Mouse (Mus musculus) brain, adult 2 months (tissue): ENCODE measurements around the gene Pde7b.

Experiments
- DNase-seq: peaks from one replicate; pipeline ENCODE4 v3.0.0; 2011; ENCODE audit warnings: low read depth, low spot score

Gene Pde7b

GRCm38 (mm10) chr10:20435913-20436312, 289.0 kb downstream of the Pde7b start:
- DNase-seq: no peak

DNA sequence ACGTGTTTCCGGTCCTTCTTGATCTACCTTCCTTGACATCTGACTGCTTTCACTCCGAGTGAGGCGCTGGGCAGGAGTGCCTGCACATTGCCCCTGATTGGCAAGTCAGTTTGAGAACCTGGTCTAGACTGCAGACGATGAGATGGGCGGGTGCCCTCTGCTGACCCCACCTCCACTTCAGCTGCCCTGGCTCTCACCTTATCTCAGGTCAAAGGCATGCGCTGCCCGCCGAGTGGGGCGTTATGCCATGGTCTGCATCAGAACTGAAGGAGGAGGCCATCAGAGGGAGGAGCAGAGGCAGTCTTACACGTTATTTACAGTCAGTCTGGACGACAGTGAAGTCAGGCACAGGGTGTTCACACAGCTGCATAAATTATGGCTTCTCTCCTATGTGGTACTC, 293.5 kb downstream of the Pde7b start:
- DNase-seq: no peak

GRCm38 (mm10) chr10:20421299-20421883, 303.5 kb downstream of the Pde7b start:
- DNase-seq: no peak

DNA sequence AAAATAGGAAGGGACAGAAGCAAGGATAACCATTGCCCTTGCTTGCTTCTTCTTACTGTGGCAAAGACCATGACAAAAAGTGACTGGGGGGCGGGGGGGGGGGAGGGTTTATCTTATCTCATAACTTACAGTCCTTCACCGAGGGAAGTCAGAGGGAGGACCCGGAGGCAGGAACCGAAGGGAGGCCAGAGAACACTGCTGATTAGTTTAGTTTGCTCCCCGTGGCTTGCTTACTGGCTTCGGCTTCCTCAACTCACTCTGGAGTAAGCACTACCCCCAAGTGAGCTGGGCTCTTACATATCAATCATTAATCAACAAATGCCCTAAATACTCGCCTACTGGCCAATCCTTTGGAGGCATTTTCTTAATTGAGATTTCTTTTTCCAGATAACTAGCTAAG, 304.6 kb downstream of the Pde7b start:
- DNase-seq: no peak

GRCm38 (mm10) chr10:20418856-20419219, 306.0 kb downstream of the Pde7b start:
- DNase-seq: no peak

GRCm38 (mm10) chr10:20418202-20418855, 306.5 kb downstream of the Pde7b start:
- DNase-seq: no peak

DNA sequence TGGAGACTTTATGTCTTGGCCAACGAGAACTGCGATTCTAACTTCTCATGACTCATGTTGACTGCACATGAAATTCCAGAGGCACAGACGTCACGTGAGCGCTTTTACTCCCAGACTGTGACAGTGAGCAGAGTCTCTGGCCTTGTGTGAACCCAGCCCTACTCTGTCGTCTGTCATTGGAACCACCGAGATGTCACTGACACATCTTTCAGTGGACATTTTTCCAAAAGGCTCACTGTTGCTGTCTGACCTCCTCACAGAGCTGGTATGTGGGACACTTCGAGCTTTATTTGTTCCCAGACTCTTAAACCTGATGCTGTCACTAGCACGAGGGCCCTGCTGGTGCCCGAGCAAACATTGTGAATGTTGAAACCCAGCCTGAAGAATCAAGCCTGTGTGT, 315.7 kb downstream of the Pde7b start:
- peak; percentile 18 for DNase-seq

GRCm38 (mm10) chr10:20408336-20408735, 316.5 kb downstream of the Pde7b start:
- no peak for DNase-seq

- DNase-seq: peak; percentile 68
Measured at GRCm38 (mm10) chr10:20405471-20405870, 319.4 kb downstream of the Pde7b start.

DNA sequence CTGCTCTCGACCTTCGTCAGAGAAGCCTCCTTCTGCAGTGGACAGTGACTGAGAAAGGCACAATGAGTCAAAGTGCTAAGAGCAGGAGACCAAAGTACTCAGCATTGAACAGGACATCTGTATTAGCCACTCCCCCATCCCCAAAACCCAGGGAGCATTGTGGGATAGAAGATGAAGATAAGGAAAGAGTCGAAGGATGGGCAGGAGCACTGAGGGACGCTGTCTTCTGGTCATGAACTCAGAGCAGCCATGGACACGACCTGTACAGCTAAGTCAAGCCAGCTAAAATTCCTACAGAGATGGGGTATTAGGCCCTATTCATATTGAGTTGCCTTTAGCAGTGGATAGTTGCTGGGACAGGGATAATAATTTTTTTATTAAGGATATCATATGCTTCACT, 321.9 kb downstream of the Pde7b start:
- no peak for DNase-seq

- DNase-seq: no peak
Measured at GRCm38 (mm10) chr10:20400406-20400805, 324.5 kb downstream of the Pde7b start.

DNA sequence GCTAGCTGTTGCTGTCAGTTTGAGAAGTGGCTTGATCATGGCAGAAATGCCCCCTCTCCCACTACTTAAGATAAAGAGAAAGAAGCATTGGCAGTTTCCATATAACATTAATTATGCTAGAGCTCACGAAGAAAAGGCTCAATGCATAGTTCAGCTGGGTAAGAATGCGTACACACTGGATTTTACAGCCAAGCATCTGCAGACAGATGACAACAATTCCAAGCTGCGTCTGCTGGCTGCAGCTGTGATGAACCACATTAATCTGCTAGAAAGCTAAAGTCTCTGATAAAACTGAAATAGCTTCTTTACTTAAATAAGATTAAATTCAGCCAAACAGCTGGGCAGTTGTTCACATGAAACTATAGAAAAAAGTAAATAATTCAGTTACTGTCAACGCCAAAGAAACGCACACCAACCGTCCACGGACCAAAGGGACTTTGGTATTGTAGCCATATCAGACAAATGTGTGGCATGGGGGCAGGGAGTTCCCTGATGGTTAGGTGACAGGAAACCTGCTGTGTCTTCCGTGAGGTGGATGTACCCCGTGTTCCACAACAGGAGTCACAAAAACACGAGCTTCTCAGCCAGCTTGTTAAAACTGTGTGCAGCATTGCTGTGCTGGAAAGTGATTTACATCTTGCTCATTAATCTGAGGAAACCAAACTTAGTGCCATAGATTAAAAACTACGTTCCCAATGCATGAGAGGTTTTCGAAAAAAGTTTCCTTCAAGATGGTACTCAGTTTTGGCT, 326.1 kb downstream of the Pde7b start:
- DNase-seq: no peak

- peak; percentile 38 for DNase-seq
Measured at GRCm38 (mm10) chr10:20398224-20398623, 326.7 kb downstream of the Pde7b start.

DNA sequence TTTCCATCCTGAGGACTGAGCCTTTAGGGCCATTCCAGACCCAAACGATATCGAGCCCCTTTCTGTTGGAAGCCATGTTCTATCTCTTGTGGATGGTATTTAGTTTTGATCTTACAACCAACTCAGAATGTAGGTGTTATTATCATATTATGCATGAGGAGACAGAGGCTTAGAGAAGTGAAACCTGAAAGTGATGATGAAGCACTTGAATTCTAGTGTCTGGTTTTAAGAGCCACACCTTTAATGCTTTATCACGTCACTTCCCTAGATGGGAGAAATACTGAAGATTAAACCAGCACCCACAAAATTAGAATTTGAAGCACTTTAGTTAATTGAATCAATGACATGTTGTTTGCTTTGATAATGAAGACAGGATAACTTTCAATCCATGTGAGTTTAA, 329.1 kb downstream of the Pde7b start:
- no peak for DNase-seq

GRCm38 (mm10) chr10:20394815-20395214, 330.1 kb downstream of the Pde7b start:
- DNase-seq: no peak

DNA sequence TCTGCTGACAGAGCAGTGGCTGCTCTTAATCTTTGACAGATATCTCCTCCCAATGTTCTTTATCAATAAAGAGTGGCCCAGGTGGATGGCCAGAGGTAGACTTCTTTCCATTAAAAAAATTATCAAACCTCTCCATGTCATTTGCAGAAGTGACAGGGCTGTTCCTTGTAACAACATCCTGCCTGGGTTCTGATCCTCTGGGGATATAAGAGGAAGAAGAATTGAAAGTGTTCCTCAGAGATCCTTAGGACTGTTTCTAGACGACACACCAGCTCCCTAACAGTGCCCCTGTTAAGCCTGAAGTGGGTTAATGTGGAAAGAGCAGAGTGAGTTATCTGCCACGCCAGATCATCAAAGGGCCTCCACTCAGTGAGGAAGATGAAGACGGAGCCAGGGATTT, 334.3 kb downstream of the Pde7b start:
- DNase-seq: no peak

DNA sequence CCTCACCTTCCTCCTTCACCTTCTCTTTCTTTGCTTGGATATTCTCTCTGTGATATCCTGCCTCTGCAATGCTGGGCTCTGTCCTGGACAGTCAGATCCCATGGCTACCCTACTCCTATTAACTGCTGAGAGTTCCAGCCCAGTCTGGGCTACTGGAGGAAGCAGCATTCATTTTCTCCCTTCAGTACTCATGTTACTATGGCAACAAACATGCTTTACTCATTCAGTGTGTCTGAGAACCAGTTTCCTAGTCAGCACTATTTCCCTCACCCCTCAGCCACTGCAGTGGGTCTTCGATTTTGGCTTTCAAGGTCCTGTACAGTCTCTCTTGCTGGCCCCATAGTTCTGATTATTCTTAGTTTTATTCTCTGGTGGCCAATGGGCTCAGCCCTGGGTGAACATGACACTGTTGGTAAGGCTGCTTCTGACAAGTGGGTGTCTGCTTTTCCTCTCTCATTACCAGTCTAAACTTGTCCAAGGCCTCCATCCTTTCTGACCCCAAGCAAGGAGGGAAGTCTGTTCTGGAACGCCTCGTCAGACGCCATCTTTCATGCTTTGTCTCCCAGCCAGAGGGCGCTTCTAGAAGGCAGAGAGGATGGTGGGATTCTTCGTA, 342.0 kb downstream of the Pde7b start:
- DNase-seq: peak; percentile 43

GRCm38 (mm10) chr10:20381352-20381751, 343.5 kb downstream of the Pde7b start:
- no peak for DNase-seq

- peak; percentile 85 for DNase-seq
Measured at GRCm38 (mm10) chr10:20380798-20381197, 344.1 kb downstream of the Pde7b start.

DNA sequence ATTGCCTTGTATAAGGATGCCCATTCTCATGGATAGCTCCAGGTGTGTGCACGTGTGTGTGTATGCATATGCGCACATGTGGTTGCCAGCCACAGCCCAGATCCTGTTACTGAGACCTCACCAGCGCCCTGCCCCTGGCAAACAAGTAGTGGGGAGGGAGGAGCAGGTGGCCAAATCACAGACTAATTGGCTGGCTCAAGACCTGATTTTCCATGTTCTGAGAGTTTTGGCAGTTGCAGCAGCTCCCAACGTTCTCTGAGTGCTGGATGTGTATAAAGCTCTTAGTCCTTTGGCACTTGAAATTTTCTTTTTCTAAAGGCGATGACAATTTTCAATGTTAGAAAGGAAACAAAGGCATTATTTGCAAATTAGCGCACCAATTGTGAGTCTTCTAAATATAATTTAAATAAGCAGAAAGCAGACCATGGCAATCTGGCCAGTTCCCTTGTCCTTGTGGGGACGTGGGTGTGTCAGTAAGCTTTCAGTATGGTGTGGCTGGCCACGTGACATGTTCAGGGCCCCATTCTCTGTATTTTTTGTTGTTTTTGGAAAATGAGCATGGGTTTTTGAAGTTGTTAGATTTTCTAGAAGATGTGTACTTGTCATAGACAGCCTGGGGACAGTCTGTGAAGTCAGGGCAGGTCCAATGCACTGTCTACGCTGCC, 345.7 kb downstream of the Pde7b start:
- peak; percentile 40 for DNase-seq

DNA sequence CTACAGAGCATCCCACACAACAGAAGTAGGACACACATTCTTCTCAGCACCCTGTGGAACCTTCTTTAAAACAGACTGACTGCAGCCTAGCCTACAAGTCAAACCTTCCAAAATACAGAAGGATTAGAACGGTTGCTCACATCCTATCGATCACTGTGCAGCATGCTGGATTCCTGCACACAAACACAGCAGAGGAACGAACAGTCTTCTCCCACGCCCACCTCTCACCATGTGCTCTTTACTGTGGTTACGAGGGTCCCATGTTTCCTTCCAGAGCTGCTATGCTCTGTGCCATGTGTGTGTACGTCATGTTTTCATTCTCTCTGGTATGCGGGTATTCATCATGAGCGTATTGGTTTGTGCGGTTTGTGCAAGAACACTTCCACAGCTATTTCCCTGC, 347.3 kb downstream of the Pde7b start:
- DNase-seq: peak; percentile 30

- DNase-seq: no peak
Measured at GRCm38 (mm10) chr10:20372046-20372445, 352.8 kb downstream of the Pde7b start.
